Mouse (Mus musculus) MEL (cell line): ENCODE measurements around the gene Axl. TPM values are rescaled to one million over a fixed set of nuclear protein-coding genes. Genes with fewer than 3 reads are reported as not detected.
"Not testable (repeated sequence)": the region's sequence is repeated elsewhere in the genome, so short reads cannot be mapped to it uniquely, and the experiment has no call there.

Experiments used
- DNase-seq: peaks from one replicate; pipeline ENCODE4 v3.0.0; 2011; ENCODE audit warnings: low read depth, low spot score
- H3K27ac ChIP-seq: 2 replicates; pipeline ENCODE4 v1.5.1; 2012; ENCODE audit warnings: low read depth, mild to moderate bottlenecking, control low read depth, low read length, moderate library complexity; ENCODE audit not compliant: control insufficient read depth
- H3K27me3 ChIP-seq, 2 experiments: fragments of 150-350 bp in 1 of 2; sonication (generic) in 1 of 2; 2 replicates each; pipeline ENCODE4 v1.6.1; 2012; ENCODE audit warnings: low read length in 2 of 2, mild to moderate bottlenecking in 2 of 2, improper control_type of control experiment in 1 of 2, moderate library complexity in 1 of 2; ENCODE audit not compliant: insufficient read depth in 2 of 2, control insufficient read depth in 1 of 2
- H3K36me3 ChIP-seq, 2 experiments: 2 replicates each; pipeline ENCODE4 v1.6.1; 2012 to 2014; ENCODE audit warnings: low read length in 2 of 2, improper control_type of control experiment in 1 of 2, inconsistent platforms in 1 of 2, mild to moderate bottlenecking in 1 of 2; ENCODE audit not compliant: insufficient read depth in 2 of 2, control insufficient read depth in 1 of 2
- H3K4me1 ChIP-seq, 2 experiments: fragments of 150-350 bp in 1 of 2; sonication (generic) in 1 of 2; 2 replicates each; pipeline ENCODE4 v1.6.1; 2012; ENCODE audit warnings: low read length in 2 of 2, improper control_type of control experiment in 1 of 2, mild to moderate bottlenecking in 1 of 2; ENCODE audit not compliant: insufficient read depth in 2 of 2, control insufficient read depth in 1 of 2
- H3K4me3 ChIP-seq, 2 experiments: fragments of 150-350 bp in 1 of 2; sonication (generic) in 1 of 2; 2 replicates each; pipeline ENCODE4 v1.5.1; 2012; ENCODE audit warnings: low read depth in 2 of 2, low read length in 2 of 2, mild to moderate bottlenecking in 2 of 2, moderate library complexity in 2 of 2, control low read depth in 1 of 2, improper control_type of control experiment in 1 of 2; ENCODE audit not compliant: control insufficient read depth in 1 of 2, insufficient read depth in 1 of 2
- H3K79me2 ChIP-seq: 2 replicates; pipeline ENCODE4 v1.6.1; 2012; ENCODE audit warnings: mild to moderate bottlenecking, low read length, moderate library complexity; ENCODE audit not compliant: control insufficient read depth, poor library complexity, insufficient read depth
- H3K9ac ChIP-seq: 2 replicates; pipeline ENCODE4 v1.6.1; 2012; ENCODE audit warnings: low read depth, mild to moderate bottlenecking, control low read depth, low read length, moderate library complexity; ENCODE audit not compliant: control insufficient read depth, poor library complexity, severe bottlenecking
- H3K9me3 ChIP-seq: fragments of 150-350 bp; sonication (generic); replicated peaks from 2 replicates; pipeline ENCODE4 v1.6.1; 2012; ENCODE audit warnings: mild to moderate bottlenecking, low read length, improper control_type of control experiment, moderate library complexity; ENCODE audit not compliant: insufficient read depth
- CHD1 ChIP-seq: IDR thresholded peaks from 2 replicates; pipeline ENCODE4 v1.6.1; 2012; ENCODE audit warnings: low read depth, mild to moderate bottlenecking, inconsistent platforms, low read length, improper control_type of control experiment
- GABPA ChIP-seq: IDR thresholded peaks from 2 replicates; pipeline ENCODE4 v1.6.1; 2012; ENCODE audit warnings: low read depth, mild to moderate bottlenecking, inconsistent platforms, low read length, improper control_type of control experiment, moderate library complexity
- MAX ChIP-seq: IDR thresholded peaks from 2 replicates; pipeline ENCODE4 v1.6.1; 2011; ENCODE audit warnings: low read length, improper control_type of control experiment
- MAZ ChIP-seq: IDR thresholded peaks from 2 replicates; pipeline ENCODE4 v1.6.1; 2012; ENCODE audit warnings: low read depth, mild to moderate bottlenecking, inconsistent platforms, low read length, improper control_type of control experiment
- MEF2A ChIP-seq: IDR thresholded peaks from 2 replicates; pipeline ENCODE4 v1.6.1; 2014; ENCODE audit warnings: low read depth, mild to moderate bottlenecking, inconsistent platforms, low read length, improper control_type of control experiment; ENCODE audit not compliant: poor library complexity, insufficient replicate concordance, severe bottlenecking; ENCODE audit errors: extremely low read depth
- MXI1 ChIP-seq: IDR thresholded peaks from 2 replicates; pipeline ENCODE4 v1.6.1; 2011; ENCODE audit warnings: mild to moderate bottlenecking, low read depth, low read length, improper control_type of control experiment
- TBP ChIP-seq: IDR thresholded peaks from 2 replicates; pipeline ENCODE4 v1.8.0; 2011; ENCODE audit warnings: low read depth, low read length, improper control_type of control experiment
- USF1 ChIP-seq: IDR thresholded peaks from 2 replicates; pipeline ENCODE4 v1.6.1; 2014; ENCODE audit warnings: low read depth, mild to moderate bottlenecking, inconsistent platforms, low read length, improper control_type of control experiment, moderate library complexity
- USF2 ChIP-seq, 2 experiments: IDR thresholded peaks; 2 replicates each; pipeline ENCODE4 v1.6.1; 2011 to 2012; ENCODE audit warnings: improper control_type of control experiment in 2 of 2, low read length in 2 of 2, borderline replicate concordance in 1 of 2, inconsistent platforms in 1 of 2, low read depth in 1 of 2, mild to moderate bottlenecking in 1 of 2; ENCODE audit not compliant: insufficient read depth in 1 of 2
- ZKSCAN1 ChIP-seq: IDR thresholded peaks from 2 replicates; pipeline ENCODE4 v1.6.1; 2012; ENCODE audit warnings: low read depth, mild to moderate bottlenecking, inconsistent platforms, low read length, improper control_type of control experiment, moderate library complexity
- ZMIZ1 ChIP-seq: IDR thresholded peaks from 2 replicates; pipeline ENCODE4 v1.6.1; 2012; ENCODE audit warnings: low read depth, mild to moderate bottlenecking, inconsistent platforms, low read length, improper control_type of control experiment, moderate library complexity
- polyA plus RNA-seq, 2 experiments: library from polyadenylated mRNA; stranded (reverse) in 1 of 2; unstranded in 1 of 2; fragments of >175 nt in 1 of 2; fragments of >200 nt in 1 of 2; gene quantifications; 2 replicates each; pipeline versions ENCODE4 v1.2.1 to v1.2.4; 2012; ENCODE audit warnings: low replicate concordance in 2 of 2, low read depth in 1 of 2; ENCODE audit not compliant: insufficient read length in 2 of 2, insufficient read depth in 1 of 2, missing spikeins in 1 of 2
- total RNA-seq: library from RNA; depleted of rRNA; stranded (reverse); fragments of 300-350 nt; gene quantifications from 2 replicates; pipeline ENCODE4 v1.2.3, GENCODE M21; 2012

The Axl gene
- total and polyA plus RNA-seq, 3 experiments = 0.19 TPM; not detected in 2

GRCm38 (mm10) chr7:25792966-25793365, 4.5 kb upstream of the Axl start:
- H3K36me3 ChIP-seq, H3K9me3 ChIP-seq, H3K79me2 ChIP-seq, H3K27ac ChIP-seq, H3K9ac ChIP-seq, H3K4me1 ChIP-seq, H3K27me3 ChIP-seq, DNase-seq, H3K4me3 ChIP-seq: not testable (repeated sequence)

GRCm38 (mm10) chr7:25790615-25791014, 2.1 kb upstream of the Axl start:
- Histone ChIP-seq H3K79me2 (no peaks in the 10 kb centered on the region), H3K27me3 (peaks cover 0 to 1% of the 10 kb centered on the region in 2 experiments; a peak in 1 of 4 replicates), H3K4me1 (no peaks in the 10 kb centered on the region), H3K9ac (no peak overlapping the region), H3K4me3 (no peak overlapping the region), H3K27ac (no peak overlapping the region), H3K36me3 (no peaks in the 10 kb centered on the region), H3K9me3 (no peaks in the 10 kb centered on the region)
- no peak for DNase-seq
- no peak for TF ChIP-seq MEF2A
- no peak for TF ChIP-seq CHD1
- TF ChIP-seq MXI1 = no peak
- TF ChIP-seq GABPA = no peak
- no peak for TF ChIP-seq MAZ
- TF ChIP-seq USF1 = no peak
- TF ChIP-seq MAX = no peak
- TF ChIP-seq ZKSCAN1 = no peak

GRCm38 (mm10) chr7:25789129-25789440, 580 bp upstream of the Axl start:
- Histone ChIP-seq H3K27me3 (peaks cover 0 to 1% of the 10 kb centered on the region in 2 experiments; a peak in 1 of 4 replicates), H3K9me3 (no peaks in the 10 kb centered on the region), H3K4me1 (no peaks in the 10 kb centered on the region), H3K79me2 (no peaks in the 10 kb centered on the region), H3K27ac (no peak overlapping the region), H3K36me3 (no peaks in the 10 kb centered on the region), H3K9ac (no peak overlapping the region), H3K4me3 (no peak overlapping the region)
- TF ChIP-seq MEF2A (no peak), TBP (no peak), GABPA (no peak), ZMIZ1 (no peak), USF2 (IDR thresholded peaks at IDR 0.05; ENCODE audit: borderline replicate concordance in 1 of 2, insufficient read depth in 1 of 2, low read depth in 1 of 2, low read length in 2 of 2) (no peak), MAZ (no peak), MAX (no peak)
- DNase-seq = no peak
